Mouse (Mus musculus) activated CD4-positive, CD25-positive, alpha-beta regulatory T cell, adult 9 weeks (primary cell): ENCODE data around the gene Bace2. TPM values are rescaled to one million over a fixed set of nuclear protein-coding genes. Genes with fewer than 3 reads are reported as not detected.

Experiments used
- polyA plus RNA-seq: library from polyadenylated mRNA; unstranded; fragments of 100-300 nt; shearing (Covaris generic); gene quantifications from one replicate; pipeline ENCODE4 v1.2.1, GENCODE M21; 2017

Gene Bace2
- 0.42 TPM for polyA plus RNA-seq

GRCm38 (mm10) chr16:97356499-97357187 is at the start of gene Bace2:
Gene Bace2 (plus strand): TSS chr16:97356742.

GRCm38 (mm10) chr16:97462481-97463181 is 106.1 kb downstream of the Bace2 start, which contains the start of gene Mx1:
Gene Mx1 (minus strand): TSS chr16:97462907.

Other genes starting within 250 kb of the Bace2 start
- gene Dscam, start 186.0 kb upstream of the Bace2 start, polyA plus RNA-seq, result 0.71 TPM
- gene Mx1, start 106.2 kb downstream of the Bace2 start, polyA plus RNA-seq, result 15.9 TPM
- gene Fam3b, start 158.1 kb downstream of the Bace2 start, polyA plus RNA-seq, result 3.4 TPM